Comparison of ENCODE assay signal across 9 mouse cellular contexts in genomic region chr3:33918785-33919184, GRCm38 (mm10).
A peak's percentile ranks its signal among the peaks of the same experiment; 100 is the strongest.
DNase-seq lines count a peak whose midpoint lies in the region; ATAC-seq lines count a peak whose summit lies in the region.
"Had no signal": no experiment of that assay in that cellular context is flagged by ENCODE, and none has a peak within 500 bp of the region (broad histone marks: within the 10 kb centered on the region; RNA-seq: fewer than 3 reads in every experiment).

No protein-coding gene starts in this region.

- intact Hi-C loops in left cerebral cortex, postnatal 25 days (cut with DNase I), result loop anchor here (1.0 to 2.0 kb wide), 2 partner anchors 65 to 94 kb away; no protein-coding TSS in a partner anchor

- H3K9me3 ChIP-seq in forebrain, embryonic 10.5 days, result no peaks in the 10 kb centered on the region
- H3K9me3 ChIP-seq in forebrain, embryonic 12.5 days, result no peaks in the 10 kb centered on the region
- H3K9me3 ChIP-seq in intestine, embryonic 16.5 days (ENCODE audit: control insufficient read depth, low read length), result no peaks in the 10 kb centered on the region

- no peak overlapping the region for H3K4me2 ChIP-seq in forebrain, embryonic 12.5 days
- H3K4me2 ChIP-seq in intestine, embryonic 16.5 days (ENCODE audit: low read depth, low read length), result no peak overlapping the region

- no peak for ATAC-seq in forebrain, embryonic 12.5 days (ENCODE audit: low FRiP score)
- 0 out of 2 replicates have a peak, but pooled peaks have one; percentile 21 for ATAC-seq in intestine, embryonic 16.5 days

- H3K27ac ChIP-seq in forebrain, embryonic 10.5 days, result no peak overlapping the region
- no peak overlapping the region for H3K27ac ChIP-seq in forebrain, embryonic 12.5 days
- H3K27ac ChIP-seq in intestine, embryonic 16.5 days (ENCODE audit: low read length), result no peak overlapping the region

- 13% methylated on average over 10 of the region's 10 CpGs for WGBS in forebrain, embryonic 10.5 days
- WGBS in forebrain, embryonic 12.5 days, result 10% methylated on average over 10 of the region's 10 CpGs
- 6% methylated on average over 10 of the region's 10 CpGs for WGBS in intestine, embryonic 16.5 days

- no peaks in the 10 kb centered on the region for H3K4me1 ChIP-seq in forebrain, embryonic 10.5 days
- no peaks in the 10 kb centered on the region for H3K4me1 ChIP-seq in forebrain, embryonic 12.5 days
- no peaks in the 10 kb centered on the region for H3K4me1 ChIP-seq in intestine, embryonic 16.5 days (ENCODE audit: control insufficient read depth, insufficient read depth, low read length)
- H3K4me1 ChIP-seq: megakaryocyte, embryonic 14.5 days had no signal

- peak; percentile 77 for DNase-seq in forebrain, embryonic 10.5 days (ENCODE audit: extremely low spot score, low spot score)
- peak; percentile 66 for DNase-seq in cerebellum, adult 8-10 months
- peak; percentile 74 to 79 for DNase-seq in frontal cortex, postnatal 25 days (ENCODE audit: low spot score in 2 of 2)
- peak; percentile 79 to 84 for DNase-seq in left cerebral cortex, postnatal 25 days (ENCODE audit: low spot score in 2 of 2)
- peak; percentile 55 for DNase-seq in naive thymus-derived CD4-positive, alpha-beta T cell, adult 2 months (ENCODE audit: low read depth)
- peak; percentile 36 to 82 for DNase-seq in spleen, postnatal 4 days (ENCODE audit: low spot score in 2 of 2)

- no peak overlapping the region for H3K4me3 ChIP-seq in forebrain, embryonic 10.5 days
- no peak overlapping the region for H3K4me3 ChIP-seq in forebrain, embryonic 12.5 days (replicated peaks)
- no peak overlapping the region for H3K4me3 ChIP-seq in intestine, embryonic 16.5 days (ENCODE audit: low read length)
- H3K4me3 ChIP-seq: megakaryocyte, embryonic 14.5 days had no signal

- H3K9ac ChIP-seq in forebrain, embryonic 12.5 days, result no peak overlapping the region
- H3K9ac ChIP-seq in intestine, embryonic 16.5 days (ENCODE audit: low read depth, low read length), result no peak overlapping the region

- 0 out of 2 replicates have a peak, but pooled peaks cover 2% of the 10 kb centered on the region for H3K27me3 ChIP-seq in forebrain, embryonic 10.5 days (ENCODE audit: poor library complexity, severe bottlenecking)
- H3K27me3 ChIP-seq in forebrain, embryonic 12.5 days, result 0 out of 2 replicates have a peak, but pooled peaks cover 6% of the 10 kb centered on the region
- no peaks in the 10 kb centered on the region for H3K27me3 ChIP-seq in intestine, embryonic 16.5 days (replicated peaks; ENCODE audit: control insufficient read depth, insufficient read depth, low read length)
- H3K27me3 ChIP-seq: megakaryocyte, embryonic 14.5 days had no signal

- H3K36me3 ChIP-seq in forebrain, embryonic 10.5 days (replicated peaks), result no peaks in the 10 kb centered on the region
- no peaks in the 10 kb centered on the region for H3K36me3 ChIP-seq in forebrain, embryonic 12.5 days (replicated peaks)
- no peaks in the 10 kb centered on the region for H3K36me3 ChIP-seq in intestine, embryonic 16.5 days (ENCODE audit: control insufficient read depth, insufficient read depth, low read length)
